Mouse (Mus musculus): Measurements from ENCODE around the gene Igf2.

GRCm38 (mm10) chr7:142678611-142679010 lies 12.0 kb upstream of the Igf2 start:
- TF ChIP-seq CTCF (IDR thresholded peaks at IDR 0.05; ENCODE audit: low read depth, low read length) (no peak), EP300 (IDR thresholded peaks at IDR 0.05; ENCODE audit: insufficient read depth, low read depth, low read length) (no peak), POLR2A (IDR thresholded peaks at IDR 0.05; ENCODE audit: insufficient read depth, low read length) (no peak)

Data from ES-Bruce4 (cell line).